Mouse (Mus musculus): ENCODE measurements around the gene Cxcl14. TPM values are rescaled to one million over a fixed set of nuclear protein-coding genes. Genes with fewer than 3 reads are reported as not detected.

The Cxcl14 gene
- polyA plus RNA-seq, 1 experiment from 2014 or later, result 13.4 TPM

DNA sequence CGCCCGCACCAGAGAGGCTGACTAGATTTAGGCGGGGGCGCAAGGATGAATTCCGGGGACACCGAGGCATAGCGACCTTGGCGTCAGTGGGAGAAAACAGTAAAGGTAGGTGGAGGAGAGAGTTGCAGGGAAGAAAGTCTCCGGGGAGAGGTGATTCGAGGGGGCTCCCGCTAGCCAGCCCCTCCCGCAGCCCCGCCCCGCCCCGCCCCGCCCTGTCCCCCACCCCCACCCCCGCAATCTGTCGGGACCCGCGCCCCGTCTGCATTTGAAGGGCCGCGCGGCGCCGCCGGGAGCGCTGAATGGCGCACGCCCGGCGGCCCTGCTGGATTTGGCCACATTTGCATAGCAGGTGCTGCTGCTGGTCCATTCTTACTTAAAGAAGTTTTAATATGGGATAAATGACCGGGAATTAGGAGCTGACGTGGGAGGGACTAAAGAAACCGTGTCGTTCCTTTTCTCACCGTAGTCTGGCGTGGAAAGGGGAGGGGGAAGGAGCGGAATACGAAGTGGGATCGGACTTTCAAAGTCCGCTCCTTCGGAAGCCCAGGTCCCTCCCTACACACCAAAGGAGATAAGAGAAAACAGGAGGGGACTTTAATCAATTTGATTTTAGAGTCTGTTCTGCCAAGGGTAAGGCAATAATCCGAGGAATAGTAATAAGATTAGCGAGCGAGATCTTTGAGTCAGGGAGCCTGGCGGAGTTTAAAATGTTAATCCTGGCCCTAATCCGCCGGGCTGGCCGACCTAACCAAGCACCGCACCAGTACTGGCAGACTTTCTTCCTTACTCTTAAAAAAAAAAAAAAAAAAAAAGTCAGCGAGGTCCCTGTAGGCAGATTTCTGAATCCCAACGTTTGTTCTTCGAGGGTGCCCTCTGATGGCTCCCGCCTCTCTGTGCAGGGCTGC is 37.1 kb downstream of the Cxcl14 start:
- peak overlapping the region; percentile 23; the same call in 1 of the 2 replicates for H3K4me2 ChIP-seq (ENCODE audit: low read depth, low read length)
- H3K4me1 ChIP-seq (replicated peaks; ENCODE audit: control insufficient read depth, insufficient read depth, low read length), result peaks cover 4% of the 10 kb centered on the region
- H3K9ac ChIP-seq (ENCODE audit: low read length), result no peak overlapping the region
- peak overlapping the region; percentile 10; the same call in 1 of the 2 replicates for H3K4me3 ChIP-seq (ENCODE audit: low read length)
- ATAC-seq (ENCODE audit: low read depth), result no peak
- H3K27me3 ChIP-seq (ENCODE audit: control insufficient read depth, insufficient read depth, low read depth, low read length), result peaks cover 78% of the 10 kb centered on the region
- H3K36me3 ChIP-seq (ENCODE audit: control insufficient read depth, insufficient read depth, low read length), result no peaks in the 10 kb centered on the region
- H3K9me3 ChIP-seq (ENCODE audit: control insufficient read depth, low read length), result no peaks in the 10 kb centered on the region
- no peak overlapping the region for H3K27ac ChIP-seq (ENCODE audit: low read length)
- 2% methylated on average over 46 of the region's 55 CpGs for WGBS

DNA sequence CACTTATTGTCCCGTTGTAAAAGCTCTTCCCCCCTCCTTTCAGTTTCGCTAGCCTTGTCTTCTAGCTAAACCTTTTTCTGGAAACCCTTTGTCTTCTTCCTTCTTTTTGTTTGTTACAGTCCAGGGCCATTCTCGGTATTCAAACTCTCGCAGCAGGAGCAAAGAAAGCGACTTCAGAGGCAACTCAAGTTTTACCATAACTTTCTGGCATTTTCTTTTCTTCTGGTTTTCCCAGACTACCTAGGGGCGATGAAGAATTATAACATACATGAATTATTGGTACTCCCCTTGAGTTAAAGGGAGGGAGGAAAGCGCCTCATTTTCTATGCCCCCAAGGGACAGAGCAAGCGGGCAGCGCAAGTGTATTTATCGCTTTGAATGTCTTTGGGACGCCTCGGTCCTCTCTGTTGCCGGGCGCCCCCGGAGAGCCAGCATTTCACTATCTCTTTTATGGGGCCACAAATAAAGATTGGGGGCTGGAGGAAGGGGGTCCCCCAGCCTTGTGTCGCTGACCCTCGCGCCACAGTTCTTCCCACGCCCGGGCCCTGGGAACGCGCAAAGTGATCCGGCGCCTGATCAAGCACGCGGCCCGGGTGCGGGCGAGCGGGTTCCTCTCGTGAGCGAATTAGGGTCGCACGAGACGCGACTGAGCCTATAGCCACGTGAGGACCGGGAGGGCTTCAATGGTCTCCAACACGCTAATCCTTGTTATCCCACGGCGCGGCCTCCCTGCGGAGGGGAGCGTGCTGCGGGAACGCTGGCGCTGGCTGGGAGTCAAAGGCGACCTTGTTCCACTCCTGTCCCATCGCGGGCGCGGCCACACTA is 37.9 kb downstream of the Cxcl14 start:
- Histone ChIP-seq H3K4me1 (replicated peaks; ENCODE audit: control insufficient read depth, insufficient read depth, low read length) (peaks cover 4% of the 10 kb centered on the region), H3K27ac (ENCODE audit: low read length) (no peak overlapping the region), H3K4me2 (ENCODE audit: low read depth, low read length) (peak overlapping the region; percentile 23; the same call in 1 of the 2 replicates), H3K4me3 (ENCODE audit: low read length) (peak overlapping the region; percentile 10; the same call in 1 of the 2 replicates), H3K9me3 (ENCODE audit: control insufficient read depth, low read length) (no peaks in the 10 kb centered on the region), H3K36me3 (ENCODE audit: control insufficient read depth, insufficient read depth, low read length) (no peaks in the 10 kb centered on the region), H3K27me3 (ENCODE audit: control insufficient read depth, insufficient read depth, low read depth, low read length) (peaks cover 87% of the 10 kb centered on the region), H3K9ac (ENCODE audit: low read length) (no peak overlapping the region)
- ATAC-seq (ENCODE audit: low read depth), result no peak
- 1% methylated on average over 52 of the region's 52 CpGs for WGBS

DNA sequence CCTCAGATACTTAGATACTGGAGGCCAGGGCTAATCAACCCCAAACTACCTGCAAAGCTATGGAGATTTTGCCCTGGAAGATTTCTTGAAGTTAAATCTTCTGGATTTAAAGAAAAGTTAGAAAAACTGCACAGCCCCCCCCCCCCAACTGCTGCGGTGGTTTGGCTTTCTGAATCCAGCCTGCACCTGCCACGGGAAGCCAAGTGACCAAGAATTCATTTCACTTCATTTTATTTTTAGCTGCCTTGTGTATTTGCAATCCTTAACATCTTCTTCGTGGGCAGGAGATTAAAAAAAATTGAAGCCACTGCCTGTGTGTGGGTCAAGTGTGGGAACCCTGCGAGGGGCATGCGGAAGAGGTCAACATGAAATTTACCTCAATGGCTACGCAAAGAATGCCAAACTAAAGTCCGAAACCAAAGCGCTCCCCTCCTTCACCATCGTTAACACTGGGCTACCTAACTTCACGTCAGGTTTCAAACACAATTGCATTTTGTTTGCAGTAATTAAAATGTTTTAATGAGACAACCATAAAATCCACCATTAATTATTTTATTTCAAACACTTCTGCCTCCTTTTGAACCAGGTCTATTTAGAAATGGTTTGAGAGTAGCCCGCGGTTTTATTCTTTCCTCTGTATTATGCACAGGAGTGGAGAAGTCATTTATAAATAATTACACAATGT is 38.7 kb downstream of the Cxcl14 start:
- no peak overlapping the region for H3K4me2 ChIP-seq (ENCODE audit: low read depth, low read length)
- H3K9me3 ChIP-seq (ENCODE audit: control insufficient read depth, low read length), result no peaks in the 10 kb centered on the region
- H3K27ac ChIP-seq (ENCODE audit: low read length), result no peak overlapping the region
- no peak for ATAC-seq (ENCODE audit: low read depth)
- peaks cover 4% of the 10 kb centered on the region for H3K4me1 ChIP-seq (replicated peaks; ENCODE audit: control insufficient read depth, insufficient read depth, low read length)
- WGBS, result 5% methylated on average over 12 of the region's 12 CpGs
- H3K4me3 ChIP-seq (ENCODE audit: low read length), result no peak overlapping the region
- no peak overlapping the region for H3K9ac ChIP-seq (ENCODE audit: low read length)
- H3K27me3 ChIP-seq (ENCODE audit: control insufficient read depth, insufficient read depth, low read depth, low read length), result peaks cover 95% of the 10 kb centered on the region
- no peaks in the 10 kb centered on the region for H3K36me3 ChIP-seq (ENCODE audit: control insufficient read depth, insufficient read depth, low read length)

DNA sequence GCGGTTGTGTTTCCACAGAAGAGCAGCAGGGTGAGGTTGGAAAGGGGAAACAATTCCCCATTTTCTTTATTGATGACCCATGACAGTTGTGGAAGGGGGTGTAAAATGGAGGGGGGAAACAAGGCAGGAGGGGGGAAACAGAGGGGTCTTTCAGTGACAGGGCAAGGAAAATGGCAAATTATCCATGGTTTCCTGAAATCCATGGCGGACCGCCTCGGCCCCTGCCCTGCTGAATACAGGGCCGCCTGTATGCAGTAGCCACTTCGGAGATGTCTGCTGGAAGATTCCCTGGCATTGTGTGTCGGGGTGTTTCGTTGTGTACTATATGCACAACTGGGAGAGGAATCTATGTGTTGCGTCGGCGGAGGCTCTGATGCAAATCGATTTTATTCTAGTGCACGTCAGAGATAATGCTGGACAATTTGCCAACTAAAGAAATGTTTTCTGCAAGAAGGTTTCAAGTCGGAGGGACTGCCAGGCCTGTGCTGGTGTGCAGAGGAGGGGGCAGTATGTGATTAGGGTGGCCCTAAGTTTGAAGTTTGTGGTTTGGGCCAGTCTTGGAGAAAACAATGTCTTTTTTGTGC is 39.5 kb downstream of the Cxcl14 start:
- H3K27me3 ChIP-seq (ENCODE audit: control insufficient read depth, insufficient read depth, low read depth, low read length), result peaks cover 96% of the 10 kb centered on the region
- H3K36me3 ChIP-seq (ENCODE audit: control insufficient read depth, insufficient read depth, low read length), result no peaks in the 10 kb centered on the region
- H3K4me2 ChIP-seq (ENCODE audit: low read depth, low read length), result no peak overlapping the region
- H3K4me3 ChIP-seq (ENCODE audit: low read length), result no peak overlapping the region
- no peak overlapping the region for H3K27ac ChIP-seq (ENCODE audit: low read length)
- H3K4me1 ChIP-seq (replicated peaks; ENCODE audit: control insufficient read depth, insufficient read depth, low read length), result peaks cover 9% of the 10 kb centered on the region
- WGBS, result 12% methylated on average over 14 of the region's 14 CpGs
- no peaks in the 10 kb centered on the region for H3K9me3 ChIP-seq (ENCODE audit: control insufficient read depth, low read length)
- ATAC-seq (ENCODE audit: low read depth), result no peak
- H3K9ac ChIP-seq (ENCODE audit: low read length), result no peak overlapping the region

DNA sequence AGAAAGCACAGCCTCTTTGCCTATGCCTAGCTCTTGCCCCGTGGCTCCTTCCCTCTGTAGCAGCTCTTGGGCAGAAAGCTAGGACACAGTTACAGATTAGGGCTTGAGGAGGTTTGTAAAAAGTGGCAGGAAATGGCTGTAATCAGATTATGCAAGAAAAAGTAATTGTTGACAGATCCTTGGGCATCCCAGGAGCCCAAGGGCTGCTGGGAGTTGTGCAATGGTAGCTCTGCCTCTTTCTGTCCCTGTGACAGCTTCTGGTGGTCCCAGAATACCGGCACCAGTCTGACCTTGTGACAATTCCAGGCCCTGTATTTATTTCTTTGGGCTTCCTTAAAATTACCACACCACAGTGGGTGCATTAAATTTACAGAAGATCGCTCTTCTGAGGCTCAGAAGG is 43.0 kb downstream of the Cxcl14 start:
- Histone ChIP-seq H3K4me1 (replicated peaks; ENCODE audit: control insufficient read depth, insufficient read depth, low read length) (peaks cover 6% of the 10 kb centered on the region), H3K27ac (ENCODE audit: low read length) (no peak overlapping the region), H3K27me3 (ENCODE audit: control insufficient read depth, insufficient read depth, low read depth, low read length) (peaks cover 98% of the 10 kb centered on the region), H3K4me3 (ENCODE audit: low read length) (no peak overlapping the region), H3K9ac (ENCODE audit: low read length) (no peak overlapping the region), H3K9me3 (ENCODE audit: control insufficient read depth, low read length) (no peaks in the 10 kb centered on the region), H3K4me2 (ENCODE audit: low read depth, low read length) (no peak overlapping the region), H3K36me3 (ENCODE audit: control insufficient read depth, insufficient read depth, low read length) (no peaks in the 10 kb centered on the region)
- WGBS, result 20% methylated on average over 3 of the region's 3 CpGs
- ATAC-seq (ENCODE audit: low read depth), result no peak

DNA sequence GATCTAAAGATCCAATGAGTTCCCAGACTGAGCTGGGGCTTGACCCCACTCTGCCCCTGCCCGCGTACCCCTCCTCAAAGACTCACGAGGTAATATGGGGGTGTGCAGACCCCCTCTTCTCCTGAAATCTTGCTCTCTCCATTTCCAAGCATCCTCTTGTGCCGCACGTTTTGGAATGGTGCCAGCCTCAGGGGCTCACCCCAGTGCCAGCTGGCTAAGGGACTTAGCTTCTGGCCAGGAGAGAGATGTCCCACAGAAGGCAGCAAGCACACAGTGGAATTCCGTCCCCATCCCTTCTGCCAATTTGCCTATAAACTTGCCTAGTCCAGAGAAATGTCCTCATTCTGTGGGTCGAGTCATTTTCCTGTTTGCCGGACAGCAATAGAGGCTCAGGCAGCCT is 43.6 kb downstream of the Cxcl14 start:
- H3K27me3 ChIP-seq (ENCODE audit: control insufficient read depth, insufficient read depth, low read depth, low read length), result peaks cover 100% of the 10 kb centered on the region
- H3K27ac ChIP-seq (ENCODE audit: low read length), result no peak overlapping the region
- H3K4me2 ChIP-seq (ENCODE audit: low read depth, low read length), result no peak overlapping the region
- no peak overlapping the region for H3K9ac ChIP-seq (ENCODE audit: low read length)
- no peaks in the 10 kb centered on the region for H3K36me3 ChIP-seq (ENCODE audit: control insufficient read depth, insufficient read depth, low read length)
- no peaks in the 10 kb centered on the region for H3K9me3 ChIP-seq (ENCODE audit: control insufficient read depth, low read length)
- no peak overlapping the region for H3K4me3 ChIP-seq (ENCODE audit: low read length)
- WGBS, result 8% methylated on average over 8 of the region's 8 CpGs
- no peak for ATAC-seq (ENCODE audit: low read depth)
- H3K4me1 ChIP-seq (replicated peaks; ENCODE audit: control insufficient read depth, insufficient read depth, low read length), result peaks cover 6% of the 10 kb centered on the region

DNA sequence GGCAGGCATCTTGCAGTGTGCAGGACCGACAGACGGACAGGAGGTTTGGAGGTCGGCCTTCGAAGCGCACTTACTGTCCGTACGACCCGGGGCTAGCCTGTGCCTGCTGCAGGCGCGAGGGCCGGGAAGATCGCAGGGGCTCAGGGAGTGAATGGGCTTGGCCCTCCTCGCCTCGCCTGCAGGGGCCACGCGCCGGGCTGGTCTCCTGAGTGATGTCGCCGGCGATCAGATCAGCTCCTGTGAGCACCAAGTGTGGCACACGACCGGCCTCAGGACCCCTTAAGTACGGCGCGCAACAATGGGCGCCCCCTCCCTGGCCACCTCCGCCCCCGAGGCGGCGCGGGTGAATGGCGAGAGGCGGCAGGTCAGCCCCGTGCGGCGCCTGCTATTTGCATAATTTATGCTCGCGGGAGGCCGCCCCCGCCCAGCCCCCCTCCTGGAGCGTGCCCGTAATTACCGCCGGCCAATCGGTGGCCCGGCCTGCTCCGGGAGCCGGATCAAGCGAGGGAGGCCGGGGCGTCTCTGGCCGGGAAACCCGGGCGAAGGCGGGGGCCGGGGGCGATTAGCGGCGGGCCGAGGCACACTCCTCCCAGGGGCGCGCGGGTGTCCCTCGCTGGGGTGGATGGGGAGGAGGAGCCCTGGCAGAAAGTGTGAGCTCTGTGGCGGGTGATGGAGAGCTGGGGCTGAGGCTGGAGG is 44.3 kb downstream of the Cxcl14 start, which contains the start of gene Neurog1:
Gene Neurog1, minus strand, starts transcription at position 240 of the 696 bp plus-strand sequence.
- Histone ChIP-seq H3K36me3 (ENCODE audit: control insufficient read depth, insufficient read depth, low read length) (no peaks in the 10 kb centered on the region), H3K4me2 (ENCODE audit: low read depth, low read length) (peak within 1 kb of the TSS; percentile 47), H3K4me1 (replicated peaks; ENCODE audit: control insufficient read depth, insufficient read depth, low read length) (peaks cover 6% of the 10 kb centered on the region), H3K9ac (ENCODE audit: low read length) (no peak within 1 kb of the TSS), H3K27ac (ENCODE audit: low read length) (no peak within 1 kb of the TSS), H3K9me3 (ENCODE audit: control insufficient read depth, low read length) (no peaks in the 10 kb centered on the region), H3K4me3 (ENCODE audit: low read length) (peak within 1 kb of the TSS; percentile 33), H3K27me3 (ENCODE audit: control insufficient read depth, insufficient read depth, low read depth, low read length) (peaks cover 99% of the 10 kb centered on the region)
- ATAC-seq (ENCODE audit: low read depth), result peak; percentile 56
- under 1% methylated on average over 61 of the region's 65 CpGs for WGBS

DNA sequence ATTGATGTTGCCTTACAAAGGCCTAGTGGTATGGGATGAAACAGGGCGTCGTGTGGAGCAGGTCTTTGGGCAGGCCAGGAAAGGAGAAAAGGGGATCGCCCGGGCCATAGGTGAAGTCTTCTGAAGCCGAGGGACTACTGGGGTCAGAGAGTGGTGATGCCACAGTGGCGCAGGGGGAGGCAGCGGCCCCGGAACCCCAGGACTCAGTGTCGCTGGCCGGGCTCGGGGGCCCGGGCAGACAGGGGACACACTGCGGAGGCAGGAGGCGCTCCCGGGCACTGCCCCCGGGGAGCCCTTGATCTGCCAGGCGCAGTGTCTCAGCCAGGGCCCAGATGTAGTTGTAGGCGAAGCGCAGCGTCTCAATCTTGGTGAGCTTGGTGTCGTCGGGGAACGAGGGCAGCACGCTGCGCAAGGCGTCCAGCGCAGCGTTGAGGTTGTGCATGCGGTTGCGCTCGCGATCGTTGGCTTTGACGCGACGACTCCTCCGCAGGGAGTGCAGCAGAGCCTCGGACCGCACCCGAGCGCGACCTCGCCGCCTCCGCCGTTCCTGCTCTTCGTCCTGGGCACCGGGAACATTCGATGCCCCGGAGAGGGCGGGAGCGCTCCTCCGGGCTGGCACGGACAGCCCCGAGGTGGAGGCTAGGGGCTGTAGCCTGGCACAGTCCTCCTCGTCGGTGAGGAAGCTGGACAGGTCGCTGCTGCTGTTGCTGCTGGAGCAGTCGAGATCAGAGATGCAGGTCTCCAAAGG is 45.0 kb downstream of the Cxcl14 start:
- Histone ChIP-seq H3K4me1 (replicated peaks; ENCODE audit: control insufficient read depth, insufficient read depth, low read length) (peaks cover 6% of the 10 kb centered on the region), H3K9ac (ENCODE audit: low read length) (no peak overlapping the region), H3K27ac (ENCODE audit: low read length) (no peak overlapping the region), H3K4me2 (ENCODE audit: low read depth, low read length) (no peak overlapping the region), H3K36me3 (ENCODE audit: control insufficient read depth, insufficient read depth, low read length) (no peaks in the 10 kb centered on the region), H3K9me3 (ENCODE audit: control insufficient read depth, low read length) (no peaks in the 10 kb centered on the region), H3K4me3 (ENCODE audit: low read length) (no peak overlapping the region; the same call in 1 of the 2 replicates), H3K27me3 (ENCODE audit: control insufficient read depth, insufficient read depth, low read depth, low read length) (peaks cover 99% of the 10 kb centered on the region)
- 1% methylated on average over 57 of the region's 59 CpGs for WGBS
- ATAC-seq (ENCODE audit: low read depth), result no peak

All from lung, embryonic 16.5 days (tissue).